Mouse (Mus musculus): ENCODE measurements at regions not wholly inside any gene's neighbourhood (a gene's known extent, or its start where the extent isn't known, plus 50 kb on each side); places are given as distances from the start of the nearest gene placed in this dataset.

DNA sequence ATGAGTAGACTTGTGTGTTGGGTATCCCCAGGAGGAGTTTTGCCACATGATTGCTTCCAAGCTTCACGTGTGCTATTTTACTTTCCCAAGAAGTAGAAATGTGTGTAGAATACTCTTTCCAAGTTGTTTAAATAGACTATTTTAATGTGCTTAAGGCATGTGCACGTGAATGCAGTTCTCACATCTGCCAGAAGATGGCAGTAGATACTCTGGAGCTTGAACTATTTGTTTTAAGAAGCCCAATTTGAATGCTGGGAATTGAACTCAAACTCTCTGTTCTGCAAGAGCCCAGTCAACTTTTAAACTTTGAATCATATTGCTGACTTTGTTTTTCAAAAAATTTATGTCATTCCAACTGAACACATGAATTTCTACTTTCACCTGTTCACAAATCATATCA is 431.3 kb upstream of the Reg3g start:
- peak; percentile 3 for DNase-seq (ENCODE audit: low spot score)

- DNase-seq (ENCODE audit: low spot score), result no peak
Measured at GRCm38 (mm10) chr6:78892730-78893129, 424.1 kb upstream of the Reg3g start.

- DNase-seq (ENCODE audit: low spot score), result no peak
Measured at GRCm38 (mm10) chr6:78863031-78863430, 394.4 kb upstream of the Reg3g start.

DNA sequence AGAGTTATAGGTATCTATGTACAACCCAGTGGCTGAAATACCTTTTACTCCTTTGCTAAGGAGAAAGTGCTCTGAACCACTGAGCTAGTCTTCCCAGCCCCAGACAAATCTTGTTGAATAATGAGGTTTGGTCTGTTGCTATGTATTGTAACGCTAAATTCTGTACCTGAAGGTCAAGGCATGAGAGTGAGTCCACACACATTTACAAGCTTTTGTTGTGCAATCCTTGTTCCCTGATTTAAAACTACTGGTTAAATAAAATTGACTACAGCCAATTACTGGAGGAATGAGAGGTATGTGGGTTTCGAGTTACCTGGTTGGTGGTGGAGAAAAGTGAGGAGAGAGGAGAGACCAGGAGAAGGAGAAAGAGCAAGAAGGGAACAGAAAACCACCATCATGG is 372.6 kb upstream of the Reg3g start:
- no peak for DNase-seq (ENCODE audit: low spot score)

DNA sequence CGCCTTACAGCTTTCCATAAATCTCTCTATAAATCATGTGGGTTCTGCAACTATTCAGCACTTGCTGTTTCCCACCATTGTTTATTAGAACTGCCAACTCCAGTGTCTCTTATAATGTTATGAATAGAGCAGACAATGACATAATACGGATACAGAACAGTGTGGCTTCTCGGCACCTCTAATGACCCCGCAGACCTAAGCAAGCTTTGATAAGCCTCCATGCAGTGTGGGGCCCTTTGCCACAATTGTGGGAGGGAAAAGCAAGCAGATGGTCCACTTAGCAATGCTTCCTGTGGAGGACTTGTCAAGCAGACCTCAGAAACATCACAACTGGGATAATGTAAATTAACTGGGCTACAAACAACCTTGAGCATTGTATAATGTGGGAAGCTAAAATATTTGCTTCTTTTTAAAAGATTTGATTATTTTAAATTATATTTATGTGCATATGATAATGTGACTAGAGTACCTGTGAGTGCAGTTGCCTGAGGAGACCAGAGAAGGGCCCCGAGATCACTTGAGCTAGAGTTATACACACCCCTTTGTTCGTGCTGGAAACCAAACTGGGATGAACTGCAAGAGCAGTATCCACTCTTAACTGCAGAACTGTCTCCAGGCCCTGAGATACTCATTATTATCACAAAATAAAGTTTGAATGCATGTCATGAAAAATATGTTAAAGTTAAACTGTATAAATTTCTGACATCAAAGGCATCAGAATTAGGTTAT is 357.4 kb upstream of the Reg3g start:
- DNase-seq (ENCODE audit: low spot score), result no peak

- DNase-seq (ENCODE audit: low spot score), result no peak
Measured at GRCm38 (mm10) chr6:78821251-78821650, 352.6 kb upstream of the Reg3g start.

GRCm38 (mm10) chr6:78797013-78797412 is 328.3 kb upstream of the Reg3g start:
- DNase-seq (ENCODE audit: low spot score), result no peak

- DNase-seq (ENCODE audit: low spot score), result no peak
Measured at GRCm38 (mm10) chr6:78788972-78789371, 320.3 kb upstream of the Reg3g start.

DNA sequence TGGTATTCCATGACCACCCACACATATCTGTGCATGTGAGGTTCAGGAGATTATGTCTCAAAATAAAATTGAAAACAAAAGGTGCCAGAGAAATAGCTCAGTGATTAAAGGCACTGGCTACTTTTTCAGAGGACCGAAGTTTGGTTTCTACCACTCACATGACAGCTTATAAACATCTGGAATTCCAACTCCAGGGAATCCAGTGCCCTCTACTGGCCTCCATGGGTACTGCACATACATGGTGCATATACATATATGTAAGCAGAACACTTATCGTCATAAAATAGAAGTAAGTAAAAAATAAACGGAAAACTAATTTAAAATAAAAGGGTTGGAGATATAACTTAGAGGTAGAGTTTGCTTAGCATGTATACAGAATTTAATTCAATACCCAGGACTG is 288.9 kb upstream of the Reg3g start:
- no peak for DNase-seq (ENCODE audit: low spot score)
